Mouse (Mus musculus): ENCODE results near the gene Slc9a3r1. TPM values are rescaled to one million over a fixed set of nuclear protein-coding genes. Genes with fewer than 3 reads are reported as not detected.
A peak's percentile ranks its signal among the peaks of the same experiment; 100 is the strongest.

Slc9a3r1 gene
- polyA plus RNA-seq, 1 experiment from 2014 or later: 165 TPM

DNA sequence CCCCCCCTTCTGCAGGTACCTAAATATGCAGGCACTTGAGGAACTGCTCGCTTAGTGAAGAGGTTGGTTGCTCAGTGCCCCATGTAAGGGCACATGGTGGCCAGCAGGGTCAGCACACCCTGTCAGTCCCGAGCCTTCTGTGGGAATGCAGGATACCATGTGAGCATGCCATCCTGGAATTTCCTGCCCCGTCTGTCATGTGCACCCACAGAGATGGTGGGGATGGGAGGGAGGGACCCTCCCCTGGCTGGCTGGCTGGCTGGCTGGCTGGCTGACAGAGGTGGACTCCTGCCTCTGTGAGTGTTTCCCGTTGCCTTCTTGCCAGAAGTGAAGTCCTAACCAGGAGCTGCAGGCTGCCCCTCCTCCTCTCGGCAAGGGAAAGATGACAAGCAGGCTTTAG, 59.4 kb downstream of the Slc9a3r1 start:
- H3K4me1 ChIP-seq (replicated peaks; ENCODE audit: control insufficient read depth, insufficient read depth, low read length): peaks cover 32% of the 10 kb centered on the region
- ATAC-seq (replicated peaks; ENCODE audit: low FRiP score, low TSS enrichment, low read depth): no peak
- no peak overlapping the region for H3K4me3 ChIP-seq (ENCODE audit: low read depth, low read length)
- H3K9ac ChIP-seq (ENCODE audit: low read length): no peak overlapping the region
- DNase-seq (ENCODE audit: low spot score): no peak
- H3K36me3 ChIP-seq (ENCODE audit: control insufficient read depth, insufficient read depth, low read length): no peaks in the 10 kb centered on the region
- no peaks in the 10 kb centered on the region for H3K9me3 ChIP-seq (ENCODE audit: control insufficient read depth, low read length)
- H3K27me3 ChIP-seq (replicated peaks; ENCODE audit: control insufficient read depth, insufficient read depth, low read length): no peaks in the 10 kb centered on the region
- no peak overlapping the region for H3K4me2 ChIP-seq (ENCODE audit: low read length)
- no peak overlapping the region for H3K27ac ChIP-seq (ENCODE audit: low read depth)
- 26% methylated on average over 5 of the region's 5 CpGs for WGBS

DNA sequence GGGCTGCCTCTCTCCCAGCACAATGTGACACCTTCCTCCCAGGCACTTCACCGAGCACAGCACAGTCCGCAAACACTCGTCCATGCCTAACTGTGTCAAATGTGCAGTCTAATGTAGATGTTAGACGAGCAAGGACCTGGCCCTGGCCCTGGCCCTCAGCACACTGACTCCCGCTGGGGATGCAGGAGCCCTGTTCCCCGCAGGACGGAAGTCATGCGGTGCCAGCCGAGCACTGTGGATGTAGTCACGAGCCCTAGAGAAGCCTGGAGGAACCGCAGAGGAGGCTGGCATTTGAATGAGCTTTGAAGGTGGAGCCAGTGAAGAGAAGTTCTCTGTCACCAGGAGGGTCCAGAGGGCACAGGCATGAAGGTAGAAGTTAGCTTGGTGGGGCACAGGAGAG, 60.3 kb downstream of the Slc9a3r1 start:
- Histone ChIP-seq H3K9me3 (ENCODE audit: control insufficient read depth, low read length) (no peaks in the 10 kb centered on the region), H3K9ac (ENCODE audit: low read length) (no peak overlapping the region), H3K27me3 (replicated peaks; ENCODE audit: control insufficient read depth, insufficient read depth, low read length) (no peaks in the 10 kb centered on the region; the same call in 1 of the 2 replicates), H3K4me2 (ENCODE audit: low read length) (no peak overlapping the region), H3K4me3 (ENCODE audit: low read depth, low read length) (no peak overlapping the region), H3K36me3 (ENCODE audit: control insufficient read depth, insufficient read depth, low read length) (no peaks in the 10 kb centered on the region), H3K27ac (ENCODE audit: low read depth) (no peak overlapping the region), H3K4me1 (replicated peaks; ENCODE audit: control insufficient read depth, insufficient read depth, low read length) (peaks cover 32% of the 10 kb centered on the region)
- 74% methylated on average over 11 of the region's 11 CpGs for WGBS
- no peak for DNase-seq (ENCODE audit: low spot score)
- ATAC-seq (replicated peaks; ENCODE audit: low FRiP score, low TSS enrichment, low read depth): no peak

- H3K36me3 ChIP-seq (ENCODE audit: control insufficient read depth, insufficient read depth, low read length): no peaks in the 10 kb centered on the region
- DNase-seq (ENCODE audit: low spot score) (no peak), ATAC-seq (replicated peaks; ENCODE audit: low FRiP score, low TSS enrichment, low read depth) (no peak)
- no peaks in the 10 kb centered on the region; the same call in 1 of the 2 replicates for H3K27me3 ChIP-seq (replicated peaks; ENCODE audit: control insufficient read depth, insufficient read depth, low read length)
- H3K9me3 ChIP-seq (ENCODE audit: control insufficient read depth, low read length): no peaks in the 10 kb centered on the region
- 61% methylated on average over 6 of the region's 6 CpGs for WGBS
- H3K27ac ChIP-seq (ENCODE audit: low read depth): no peak overlapping the region
- no peak overlapping the region for H3K4me3 ChIP-seq (ENCODE audit: low read depth, low read length)
- peaks cover 31% of the 10 kb centered on the region for H3K4me1 ChIP-seq (replicated peaks; ENCODE audit: control insufficient read depth, insufficient read depth, low read length)
- no peak overlapping the region for H3K9ac ChIP-seq (ENCODE audit: low read length)
- no peak overlapping the region for H3K4me2 ChIP-seq (ENCODE audit: low read length)
Measured at GRCm38 (mm10) chr11:115223877-115224276, 60.7 kb downstream of the Slc9a3r1 start.

- DNase-seq (ENCODE audit: low spot score): peak; percentile 83
Measured at GRCm38 (mm10) chr11:115224889-115225288, 61.7 kb downstream of the Slc9a3r1 start.

DNA sequence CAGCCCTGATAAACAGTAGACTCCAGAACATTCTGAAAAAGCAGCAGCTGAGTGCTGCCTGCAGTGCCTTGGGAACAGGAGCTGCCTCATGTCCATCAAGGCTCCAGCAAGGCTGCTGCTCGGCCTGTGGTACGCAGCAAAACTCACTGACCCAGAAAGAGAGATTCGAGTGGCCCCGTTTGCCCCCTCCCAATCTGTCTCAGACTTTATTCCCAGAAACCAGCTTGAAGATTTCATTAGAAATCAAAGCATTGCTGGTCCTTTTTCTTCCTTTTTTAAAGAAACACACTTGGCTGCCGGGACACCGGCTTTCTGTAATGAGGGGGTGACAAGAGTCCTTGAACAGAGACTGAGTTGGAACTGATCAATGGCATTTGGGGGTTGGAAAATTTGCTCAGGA, 62.2 kb downstream of the Slc9a3r1 start:
- H3K36me3 ChIP-seq (ENCODE audit: control insufficient read depth, insufficient read depth, low read length): no peaks in the 10 kb centered on the region
- H3K4me1 ChIP-seq (replicated peaks; ENCODE audit: control insufficient read depth, insufficient read depth, low read length): peaks cover 22% of the 10 kb centered on the region
- H3K4me2 ChIP-seq (ENCODE audit: low read length): no peak overlapping the region
- no peak for ATAC-seq (replicated peaks; ENCODE audit: low FRiP score, low TSS enrichment, low read depth)
- H3K4me3 ChIP-seq (ENCODE audit: low read depth, low read length): no peak overlapping the region
- 87% methylated on average over 6 of the region's 6 CpGs for WGBS
- H3K9ac ChIP-seq (ENCODE audit: low read length): no peak overlapping the region
- no peaks in the 10 kb centered on the region for H3K9me3 ChIP-seq (ENCODE audit: control insufficient read depth, low read length)
- no peak overlapping the region for H3K27ac ChIP-seq (ENCODE audit: low read depth)
- H3K27me3 ChIP-seq (replicated peaks; ENCODE audit: control insufficient read depth, insufficient read depth, low read length): no peaks in the 10 kb centered on the region; the same call in 1 of the 2 replicates
- no peak for DNase-seq (ENCODE audit: low spot score)

More at GRCm38 (mm10) chr11:115224889-115225288, 61.7 kb downstream of the Slc9a3r1 start:
- no peak overlapping the region for H3K4me3 ChIP-seq (ENCODE audit: low read depth, low read length)
- H3K4me2 ChIP-seq (ENCODE audit: low read length): no peak overlapping the region
- no peaks in the 10 kb centered on the region; the same call in 1 of the 2 replicates for H3K27me3 ChIP-seq (replicated peaks; ENCODE audit: control insufficient read depth, insufficient read depth, low read length)
- no peak overlapping the region for H3K27ac ChIP-seq (ENCODE audit: low read depth)
- WGBS: 54% methylated on average over 8 of the region's 8 CpGs
- no peaks in the 10 kb centered on the region for H3K36me3 ChIP-seq (ENCODE audit: control insufficient read depth, insufficient read depth, low read length)
- H3K4me1 ChIP-seq (replicated peaks; ENCODE audit: control insufficient read depth, insufficient read depth, low read length): peaks cover 22% of the 10 kb centered on the region
- H3K9me3 ChIP-seq (ENCODE audit: control insufficient read depth, low read length): no peaks in the 10 kb centered on the region
- no peak overlapping the region for H3K9ac ChIP-seq (ENCODE audit: low read length)
- no peak for ATAC-seq (replicated peaks; ENCODE audit: low FRiP score, low TSS enrichment, low read depth)

DNA sequence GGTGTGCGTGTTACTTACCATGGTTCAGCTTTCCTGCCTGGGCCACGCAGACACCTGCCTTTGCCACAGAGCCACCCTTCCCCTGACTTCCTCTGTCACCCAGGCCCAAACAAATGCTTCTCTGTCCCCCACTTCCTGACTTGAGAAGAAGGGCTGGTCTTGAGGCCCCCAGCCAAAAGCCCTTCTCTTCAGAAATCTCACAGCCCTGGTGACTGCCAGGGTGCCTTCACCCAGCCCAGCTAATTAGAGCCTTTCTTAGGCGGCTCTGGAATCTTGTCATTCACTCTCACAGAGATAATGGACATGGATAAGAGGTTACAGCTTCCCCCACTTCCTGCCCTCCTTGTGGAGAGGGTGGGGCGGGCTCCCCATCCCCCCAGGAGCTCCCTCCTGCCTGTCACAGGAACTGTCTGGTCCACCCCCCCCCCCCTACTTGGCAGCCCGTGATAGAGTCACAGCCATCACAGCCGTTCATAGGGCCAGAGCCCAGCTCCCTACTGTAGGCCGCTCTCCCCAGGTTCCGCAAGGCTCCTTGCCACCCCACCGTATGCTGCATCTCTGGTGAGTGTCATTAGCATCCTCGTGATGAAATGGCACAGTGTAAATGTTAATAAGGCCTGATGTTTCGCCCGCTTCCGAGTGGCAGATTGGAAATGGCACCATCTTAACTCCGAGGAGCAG, 63.8 kb downstream of the Slc9a3r1 start:
- Histone ChIP-seq H3K9me3 (ENCODE audit: control insufficient read depth, low read length) (no peaks in the 10 kb centered on the region), H3K27me3 (replicated peaks; ENCODE audit: control insufficient read depth, insufficient read depth, low read length) (no peaks in the 10 kb centered on the region; the same call in 1 of the 2 replicates), H3K36me3 (ENCODE audit: control insufficient read depth, insufficient read depth, low read length) (no peaks in the 10 kb centered on the region), H3K4me3 (ENCODE audit: low read depth, low read length) (no peak overlapping the region), H3K27ac (ENCODE audit: low read depth) (no peak overlapping the region), H3K4me2 (ENCODE audit: low read length) (no peak overlapping the region), H3K9ac (ENCODE audit: low read length) (no peak overlapping the region), H3K4me1 (replicated peaks; ENCODE audit: control insufficient read depth, insufficient read depth, low read length) (peaks cover 27% of the 10 kb centered on the region)
- no peak for DNase-seq (ENCODE audit: low spot score)
- 53% methylated on average over 14 of the region's 14 CpGs for whole genome bisulfite sequencing
- ATAC-seq (replicated peaks; ENCODE audit: low FRiP score, low TSS enrichment, low read depth): no peak

DNA sequence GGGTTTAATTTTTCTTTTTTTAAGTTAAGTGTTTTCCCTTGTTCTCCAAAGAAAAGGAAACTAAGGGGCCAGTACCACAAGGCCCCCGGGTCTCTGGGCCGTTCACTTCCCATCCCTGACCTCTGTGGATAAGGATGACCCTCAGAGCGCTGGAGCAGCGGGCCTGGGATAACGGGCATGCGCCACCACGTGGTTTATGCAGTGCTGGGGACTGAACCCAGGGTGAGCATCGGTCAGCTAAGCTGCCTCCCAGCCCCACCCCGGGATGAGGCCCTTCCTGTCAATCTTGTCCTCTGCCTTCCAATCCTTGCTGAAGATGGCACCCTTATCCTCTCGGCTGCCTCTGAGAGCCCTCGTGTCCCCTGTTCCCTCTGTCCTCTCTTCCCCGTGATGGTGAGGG, 64.5 kb downstream of the Slc9a3r1 start:
- Histone ChIP-seq H3K36me3 (ENCODE audit: control insufficient read depth, insufficient read depth, low read length) (no peaks in the 10 kb centered on the region), H3K27ac (ENCODE audit: low read depth) (no peak overlapping the region), H3K4me2 (ENCODE audit: low read length) (no peak overlapping the region), H3K9ac (ENCODE audit: low read length) (no peak overlapping the region), H3K27me3 (replicated peaks; ENCODE audit: control insufficient read depth, insufficient read depth, low read length) (no peaks in the 10 kb centered on the region; the same call in 1 of the 2 replicates), H3K9me3 (ENCODE audit: control insufficient read depth, low read length) (no peaks in the 10 kb centered on the region), H3K4me1 (replicated peaks; ENCODE audit: control insufficient read depth, insufficient read depth, low read length) (peaks cover 24% of the 10 kb centered on the region), H3K4me3 (ENCODE audit: low read depth, low read length) (no peak overlapping the region)
- no peak for DNase-seq (ENCODE audit: low spot score)
- no peak for ATAC-seq (replicated peaks; ENCODE audit: low FRiP score, low TSS enrichment, low read depth)
- WGBS: 47% methylated on average over 12 of the region's 12 CpGs

GRCm38 (mm10) chr11:115228430-115228829, 65.3 kb downstream of the Slc9a3r1 start:
- H3K9ac ChIP-seq (ENCODE audit: low read length): no peak overlapping the region
- ATAC-seq (replicated peaks; ENCODE audit: low FRiP score, low TSS enrichment, low read depth) (no peak), DNase-seq (ENCODE audit: low spot score) (no peak)
- peaks cover 17% of the 10 kb centered on the region for H3K4me1 ChIP-seq (replicated peaks; ENCODE audit: control insufficient read depth, insufficient read depth, low read length)
- H3K36me3 ChIP-seq (ENCODE audit: control insufficient read depth, insufficient read depth, low read length): no peaks in the 10 kb centered on the region
- no peaks in the 10 kb centered on the region; the same call in 1 of the 2 replicates for H3K27me3 ChIP-seq (replicated peaks; ENCODE audit: control insufficient read depth, insufficient read depth, low read length)
- H3K27ac ChIP-seq (ENCODE audit: low read depth): no peak overlapping the region
- no peaks in the 10 kb centered on the region for H3K9me3 ChIP-seq (ENCODE audit: control insufficient read depth, low read length)
- 56% methylated on average over 7 of the region's 7 CpGs for WGBS
- no peak overlapping the region for H3K4me3 ChIP-seq (ENCODE audit: low read depth, low read length)
- no peak overlapping the region for H3K4me2 ChIP-seq (ENCODE audit: low read length)

Data from intestine, embryonic 14.5 days (tissue).